Mouse (Mus musculus) C2C12 (cell line): Measurements from ENCODE around the gene Pdk2.

Experiments
- CTCF ChIP-seq: IDR thresholded peaks from one replicate; pipeline ENCODE4 v1.5.1; 2011; ENCODE audit not compliant: control insufficient read depth, insufficient read depth, insufficient read length
- FOSL1 ChIP-seq: IDR thresholded peaks from one replicate; pipeline ENCODE4 v1.8.0; 2011; ENCODE audit warnings: mild to moderate bottlenecking, low read length; ENCODE audit not compliant: poor library complexity, insufficient read depth, severe bottlenecking
- MAX ChIP-seq: IDR thresholded peaks from one replicate; pipeline ENCODE4 v1.6.1; 2011; ENCODE audit warnings: mild to moderate bottlenecking, control low read depth
- MYOD1 ChIP-seq: IDR thresholded peaks from one replicate; pipeline ENCODE4 v1.6.1; 2011; ENCODE audit warnings: low read depth; ENCODE audit not compliant: control insufficient read depth, insufficient read length
- MYOG ChIP-seq: IDR thresholded peaks from one replicate; pipeline ENCODE4 v1.6.1; 2011; ENCODE audit not compliant: control insufficient read depth, insufficient read length; ENCODE audit errors: extremely low read depth
- USF1 ChIP-seq: IDR thresholded peaks from one replicate; pipeline ENCODE4 v1.6.1; 2011; ENCODE audit warnings: low read depth, mild to moderate bottlenecking, control low read depth, moderate library complexity

- TF ChIP-seq MAX (no peak), CTCF (no peak), USF1 (no peak), FOSL1 (no peak), MYOD1 (no peak), MYOG (no peak)
These were observed 3.2 kb upstream of the Pdk2 start for GRCm38 (mm10) chr11:95044185-95044870.
